Mouse (Mus musculus): ENCODE measurements around the gene Galnt17. TPM values are rescaled to one million over a fixed set of nuclear protein-coding genes. Genes with fewer than 3 reads are reported as not detected.

Gene Galnt17
- polyA plus RNA-seq, 1 experiment from 2014 or later, result 5.8 TPM

- H3K36me3 ChIP-seq (ENCODE audit: control insufficient read depth, insufficient read depth, low read length), result no peaks in the 10 kb centered on the region
- no peak overlapping the region for H3K4me2 ChIP-seq (ENCODE audit: low read length)
- ATAC-seq (ENCODE audit: low FRiP score, low TSS enrichment) (no peak), DNase-seq (no peak)
- no peak overlapping the region for H3K4me3 ChIP-seq (replicated peaks; ENCODE audit: low read depth, low read length)
- no peaks in the 10 kb centered on the region for H3K27me3 ChIP-seq (ENCODE audit: control insufficient read depth, insufficient read depth, low read length)
- no peaks in the 10 kb centered on the region for H3K9me3 ChIP-seq (ENCODE audit: control insufficient read depth, low read length)
- 95% methylated on average over 3 of the region's 3 CpGs for WGBS
- no peak overlapping the region for H3K9ac ChIP-seq (replicated peaks; ENCODE audit: low read length)
- H3K4me1 ChIP-seq (ENCODE audit: control insufficient read depth, insufficient read depth, low read length), result no peaks in the 10 kb centered on the region
- H3K27ac ChIP-seq (replicated peaks; ENCODE audit: low read depth, low read length), result no peak overlapping the region
Observed at GRCm38 (mm10) chr5:130895991-130896390, 412.3 kb downstream of the Galnt17 start.

- WGBS, result 74% methylated on average over 5 of the region's 5 CpGs
- no peak overlapping the region for H3K4me3 ChIP-seq (replicated peaks; ENCODE audit: low read depth, low read length)
- ATAC-seq (ENCODE audit: low FRiP score, low TSS enrichment) (no peak), DNase-seq (no peak)
- H3K9me3 ChIP-seq (ENCODE audit: control insufficient read depth, low read length), result no peaks in the 10 kb centered on the region
- no peaks in the 10 kb centered on the region for H3K27me3 ChIP-seq (ENCODE audit: control insufficient read depth, insufficient read depth, low read length)
- no peak overlapping the region for H3K9ac ChIP-seq (replicated peaks; ENCODE audit: low read length)
- no peak overlapping the region for H3K27ac ChIP-seq (replicated peaks; ENCODE audit: low read depth, low read length)
- no peaks in the 10 kb centered on the region for H3K36me3 ChIP-seq (ENCODE audit: control insufficient read depth, insufficient read depth, low read length)
- no peaks in the 10 kb centered on the region for H3K4me1 ChIP-seq (ENCODE audit: control insufficient read depth, insufficient read depth, low read length)
- H3K4me2 ChIP-seq (ENCODE audit: low read length), result no peak overlapping the region
Observed at GRCm38 (mm10) chr5:130891735-130892134, 416.6 kb downstream of the Galnt17 start.

- no peak overlapping the region for H3K4me3 ChIP-seq (replicated peaks; ENCODE audit: low read depth, low read length)
- no peaks in the 10 kb centered on the region for H3K9me3 ChIP-seq (ENCODE audit: control insufficient read depth, low read length)
- H3K4me2 ChIP-seq (ENCODE audit: low read length), result no peak overlapping the region
- 80% methylated on average over 5 of the region's 5 CpGs for WGBS
- no peak for DNase-seq
- ATAC-seq (ENCODE audit: low FRiP score, low TSS enrichment), result no peak
- no peak overlapping the region for H3K9ac ChIP-seq (replicated peaks; ENCODE audit: low read length)
- no peaks in the 10 kb centered on the region for H3K4me1 ChIP-seq (ENCODE audit: control insufficient read depth, insufficient read depth, low read length)
- no peaks in the 10 kb centered on the region for H3K27me3 ChIP-seq (ENCODE audit: control insufficient read depth, insufficient read depth, low read length)
- no peak overlapping the region for H3K27ac ChIP-seq (replicated peaks; ENCODE audit: low read depth, low read length)
- H3K36me3 ChIP-seq (ENCODE audit: control insufficient read depth, insufficient read depth, low read length), result no peaks in the 10 kb centered on the region
Observed at GRCm38 (mm10) chr5:130880331-130880730, 428.0 kb downstream of the Galnt17 start.

GRCm38 (mm10) chr5:130875391-130875790 is 432.9 kb downstream of the Galnt17 start:
- H3K27me3 ChIP-seq (ENCODE audit: control insufficient read depth, insufficient read depth, low read length), result no peaks in the 10 kb centered on the region
- WGBS, result 92% methylated on average over 3 of the region's 3 CpGs
- no peak overlapping the region for H3K4me3 ChIP-seq (replicated peaks; ENCODE audit: low read depth, low read length)
- H3K9ac ChIP-seq (replicated peaks; ENCODE audit: low read length), result no peak overlapping the region
- H3K4me2 ChIP-seq (ENCODE audit: low read length), result no peak overlapping the region
- no peak overlapping the region for H3K27ac ChIP-seq (replicated peaks; ENCODE audit: low read depth, low read length)
- no peaks in the 10 kb centered on the region for H3K4me1 ChIP-seq (ENCODE audit: control insufficient read depth, insufficient read depth, low read length)
- no peaks in the 10 kb centered on the region for H3K36me3 ChIP-seq (ENCODE audit: control insufficient read depth, insufficient read depth, low read length)
- DNase-seq (no peak), ATAC-seq (ENCODE audit: low FRiP score, low TSS enrichment) (no peak)
- 0 out of 2 replicates have a peak, but pooled peaks cover 8% of the 10 kb centered on the region for H3K9me3 ChIP-seq (ENCODE audit: control insufficient read depth, low read length)

GRCm38 (mm10) chr5:130871086-130871485 is 437.2 kb downstream of the Galnt17 start:
- Histone ChIP-seq H3K27ac (replicated peaks; ENCODE audit: low read depth, low read length) (no peak overlapping the region), H3K4me1 (ENCODE audit: control insufficient read depth, insufficient read depth, low read length) (no peaks in the 10 kb centered on the region), H3K27me3 (ENCODE audit: control insufficient read depth, insufficient read depth, low read length) (no peaks in the 10 kb centered on the region), H3K9me3 (ENCODE audit: control insufficient read depth, low read length) (0 out of 2 replicates have a peak, but pooled peaks cover 8% of the 10 kb centered on the region), H3K4me3 (replicated peaks; ENCODE audit: low read depth, low read length) (no peak overlapping the region), H3K36me3 (ENCODE audit: control insufficient read depth, insufficient read depth, low read length) (no peaks in the 10 kb centered on the region), H3K9ac (replicated peaks; ENCODE audit: low read length) (no peak overlapping the region), H3K4me2 (ENCODE audit: low read length) (no peak overlapping the region)
- ATAC-seq (ENCODE audit: low FRiP score, low TSS enrichment) (no peak), DNase-seq (no peak)
- 71% methylated on average over 8 of the region's 8 CpGs for WGBS

- Histone ChIP-seq H3K4me3 (replicated peaks; ENCODE audit: low read depth, low read length) (no peak overlapping the region), H3K36me3 (ENCODE audit: control insufficient read depth, insufficient read depth, low read length) (no peaks in the 10 kb centered on the region), H3K4me1 (ENCODE audit: control insufficient read depth, insufficient read depth, low read length) (no peaks in the 10 kb centered on the region), H3K9ac (replicated peaks; ENCODE audit: low read length) (no peak overlapping the region), H3K27me3 (ENCODE audit: control insufficient read depth, insufficient read depth, low read length) (no peaks in the 10 kb centered on the region), H3K9me3 (ENCODE audit: control insufficient read depth, low read length) (0 out of 2 replicates have a peak, but pooled peaks cover 8% of the 10 kb centered on the region), H3K4me2 (ENCODE audit: low read length) (no peak overlapping the region), H3K27ac (replicated peaks; ENCODE audit: low read depth, low read length) (no peak overlapping the region)
- DNase-seq (no peak), ATAC-seq (ENCODE audit: low FRiP score, low TSS enrichment) (no peak)
- WGBS, result 81% methylated on average over 1 of the region's 1 CpGs
Observed at GRCm38 (mm10) chr5:130869869-130870268, 438.4 kb downstream of the Galnt17 start.

- no peak overlapping the region for H3K4me3 ChIP-seq (replicated peaks; ENCODE audit: low read depth, low read length)
- no peaks in the 10 kb centered on the region for H3K36me3 ChIP-seq (ENCODE audit: control insufficient read depth, insufficient read depth, low read length)
- no peak for ATAC-seq (ENCODE audit: low FRiP score, low TSS enrichment)
- peak; percentile 84 for DNase-seq
- H3K4me1 ChIP-seq (ENCODE audit: control insufficient read depth, insufficient read depth, low read length), result no peaks in the 10 kb centered on the region
- no peaks in the 10 kb centered on the region for H3K9me3 ChIP-seq (ENCODE audit: control insufficient read depth, low read length)
- H3K4me2 ChIP-seq (ENCODE audit: low read length), result no peak overlapping the region
- H3K9ac ChIP-seq (replicated peaks; ENCODE audit: low read length), result no peak overlapping the region
- H3K27me3 ChIP-seq (ENCODE audit: control insufficient read depth, insufficient read depth, low read length), result no peaks in the 10 kb centered on the region
- 59% methylated on average over 5 of the region's 5 CpGs for WGBS
- H3K27ac ChIP-seq (replicated peaks; ENCODE audit: low read depth, low read length), result no peak overlapping the region
Observed at GRCm38 (mm10) chr5:130862302-130862701, 446.0 kb downstream of the Galnt17 start.

- DNase-seq, result peak; percentile 35
Observed at GRCm38 (mm10) chr5:130859736-130860135, 448.6 kb downstream of the Galnt17 start.

GRCm38 (mm10) chr5:130858706-130859105 is 449.6 kb downstream of the Galnt17 start:
- H3K4me3 ChIP-seq (replicated peaks; ENCODE audit: low read depth, low read length), result no peak overlapping the region
- no peak overlapping the region for H3K4me2 ChIP-seq (ENCODE audit: low read length)
- no peak overlapping the region for H3K27ac ChIP-seq (replicated peaks; ENCODE audit: low read depth, low read length)
- H3K36me3 ChIP-seq (ENCODE audit: control insufficient read depth, insufficient read depth, low read length), result no peaks in the 10 kb centered on the region
- H3K4me1 ChIP-seq (ENCODE audit: control insufficient read depth, insufficient read depth, low read length), result no peaks in the 10 kb centered on the region
- no peaks in the 10 kb centered on the region for H3K27me3 ChIP-seq (ENCODE audit: control insufficient read depth, insufficient read depth, low read length)
- 88% methylated on average over 3 of the region's 3 CpGs for WGBS
- no peak for DNase-seq
- no peak overlapping the region for H3K9ac ChIP-seq (replicated peaks; ENCODE audit: low read length)
- H3K9me3 ChIP-seq (ENCODE audit: control insufficient read depth, low read length), result no peaks in the 10 kb centered on the region
- no peak for ATAC-seq (ENCODE audit: low FRiP score, low TSS enrichment)

More at GRCm38 (mm10) chr5:130859736-130860135, 448.6 kb downstream of the Galnt17 start:
- H3K27me3 ChIP-seq (ENCODE audit: control insufficient read depth, insufficient read depth, low read length), result no peaks in the 10 kb centered on the region
- H3K9ac ChIP-seq (replicated peaks; ENCODE audit: low read length), result no peak overlapping the region
- no peaks in the 10 kb centered on the region for H3K4me1 ChIP-seq (ENCODE audit: control insufficient read depth, insufficient read depth, low read length)
- 40% methylated on average over 6 of the region's 6 CpGs for WGBS
- no peak overlapping the region for H3K4me2 ChIP-seq (ENCODE audit: low read length)
- no peak overlapping the region for H3K4me3 ChIP-seq (replicated peaks; ENCODE audit: low read depth, low read length)
- no peak for ATAC-seq (ENCODE audit: low FRiP score, low TSS enrichment)
- no peaks in the 10 kb centered on the region for H3K36me3 ChIP-seq (ENCODE audit: control insufficient read depth, insufficient read depth, low read length)
- H3K27ac ChIP-seq (replicated peaks; ENCODE audit: low read depth, low read length), result no peak overlapping the region
- H3K9me3 ChIP-seq (ENCODE audit: control insufficient read depth, low read length), result no peaks in the 10 kb centered on the region
